Mouse (Mus musculus): Measurements from ENCODE around the gene Mrps18c.

- TF ChIP-seq POLR2A (IDR thresholded peaks at IDR 0.05; ENCODE audit: borderline replicate concordance, low read depth, low read length) (no peak), CTCF (IDR thresholded peaks at IDR 0.05; ENCODE audit: low read depth, low read length) (no peak)
Measured at GRCm38 (mm10) chr5:100750617-100751255, 47.7 kb upstream of the Mrps18c start.

Data from bone marrow macrophage, adult 2 months (primary cell).